Mouse (Mus musculus) cerebellum, adult 2 months (tissue): ENCODE results near the gene Zyg11b.

Experiments used
- CTCF ChIP-seq: fragments of 200-500 bp; IDR thresholded peaks from 2 replicates; pipeline ENCODE4 v1.5.1; 2011; ENCODE audit warnings: low read depth, mild to moderate bottlenecking, control low read depth, low read length, moderate library complexity, borderline replicate concordance; ENCODE audit not compliant: insufficient read depth
- POLR2A ChIP-seq: fragments of 200-500 bp; IDR thresholded peaks from 2 replicates; pipeline ENCODE4 v1.6.1; 2011; ENCODE audit warnings: low read length, control low read depth, borderline replicate concordance; ENCODE audit not compliant: insufficient read depth

- no peak for TF ChIP-seq CTCF
- no peak for TF ChIP-seq POLR2A
Observed at GRCm38 (mm10) chr4:108332041-108332440, 31.1 kb upstream of the Zyg11b start.
